Mouse (Mus musculus): ENCODE results near the gene Atp5s.

DNA sequence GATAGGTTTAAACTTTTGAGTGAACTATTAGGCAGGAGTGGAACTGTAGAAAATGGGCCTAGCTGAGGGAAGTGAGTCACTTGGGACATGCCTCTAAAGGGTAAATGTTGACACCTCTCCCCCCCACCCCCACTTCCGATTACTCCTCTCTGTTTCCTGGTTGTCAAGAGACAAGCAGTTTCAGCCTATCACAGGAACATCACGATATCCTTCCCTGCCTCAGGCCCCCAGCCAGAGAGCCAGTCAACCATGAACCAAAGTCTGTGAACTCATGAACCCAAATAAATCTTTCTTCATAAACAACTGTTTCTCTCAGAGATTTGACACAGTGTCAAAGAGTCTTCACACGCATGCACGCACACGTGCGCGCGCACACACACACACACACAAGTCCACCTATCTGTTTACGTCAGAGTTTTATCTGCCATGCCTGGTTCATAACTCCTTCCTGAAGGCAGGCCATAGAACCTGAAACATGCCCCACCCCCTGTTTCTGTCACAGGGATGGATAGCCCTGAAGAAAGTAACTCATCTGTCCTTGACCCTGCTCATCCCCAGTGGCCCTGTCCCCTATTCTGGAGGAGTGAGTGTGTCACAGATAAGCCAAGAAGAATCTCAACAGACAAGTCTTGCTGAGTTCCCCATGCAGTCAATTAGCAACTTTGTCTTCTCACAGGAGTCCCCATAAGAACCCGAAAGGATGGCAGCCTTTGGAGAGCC is 41.6 kb downstream of the Atp5s start:
- no peak for TF ChIP-seq GATA1 (IDR thresholded peaks at IDR 0.05; ENCODE audit: borderline replicate concordance, low read length)
- TF ChIP-seq FLI1 (IDR thresholded peaks at IDR 0.05; ENCODE audit: low read length), result no peak
